Mouse (Mus musculus): ENCODE measurements around the gene Krtap5-3.
"Not testable (repeated sequence)": the region's sequence is repeated elsewhere in the genome, so short reads cannot be mapped to it uniquely, and the experiment has no call there.

Krtap5-3 gene

GRCm38 (mm10) chr7:142201064-142201463, at the start of gene Krtap5-3:
Gene Krtap5-3 (plus strand): TSS chr7:142201364.
- no peak for DNase-seq (ENCODE audit: low spot score)

- no peak for DNase-seq (ENCODE audit: low spot score)
Measured at GRCm38 (mm10) chr7:142152191-142152590, 49.0 kb upstream of the Krtap5-3 start.

GRCm38 (mm10) chr7:142155308-142155707, 45.9 kb upstream of the Krtap5-3 start:
- no peak for DNase-seq (ENCODE audit: low spot score)

GRCm38 (mm10) chr7:142157013-142157412, 44.2 kb upstream of the Krtap5-3 start, which contains the start of gene Gm29735:
Gene Gm29735 (minus strand): TSS chr7:142157113.
- not testable (repeated sequence) for DNase-seq (ENCODE audit: low spot score)

GRCm38 (mm10) chr7:142159366-142159765, 41.8 kb upstream of the Krtap5-3 start:
- no peak for DNase-seq (ENCODE audit: low spot score)

- not testable (repeated sequence) for DNase-seq (ENCODE audit: low spot score)
Measured at GRCm38 (mm10) chr7:142165639-142166038, 35.5 kb upstream of the Krtap5-3 start, which contains the start of gene Gm4553. Gene Gm4553 (minus strand): TSS chr7:142165739.

- no peak for DNase-seq (ENCODE audit: low spot score)
Measured at GRCm38 (mm10) chr7:142169836-142170235, 31.3 kb upstream of the Krtap5-3 start.

GRCm38 (mm10) chr7:142175905-142176304, 25.3 kb upstream of the Krtap5-3 start, which contains the start of gene Krtap5-2:
Gene Krtap5-2 (minus strand): TSS chr7:142176005.
- DNase-seq (ENCODE audit: low spot score) = not testable (repeated sequence)

- DNase-seq (ENCODE audit: low spot score) = no peak
Measured at GRCm38 (mm10) chr7:142178685-142179084, 22.5 kb upstream of the Krtap5-3 start.

GRCm38 (mm10) chr7:142181021-142181420, 20.1 kb upstream of the Krtap5-3 start:
- no peak for DNase-seq (ENCODE audit: low spot score)

GRCm38 (mm10) chr7:142188156-142188555, 13.0 kb upstream of the Krtap5-3 start:
- no peak for DNase-seq (ENCODE audit: low spot score)

- no peak for DNase-seq (ENCODE audit: low spot score)
Measured at GRCm38 (mm10) chr7:142190289-142190688, 10.9 kb upstream of the Krtap5-3 start, which contains the start of gene Gm10153. Gene Gm10153 (minus strand): TSS chr7:142190389.

GRCm38 (mm10) chr7:142198748-142199147, 2.4 kb upstream of the Krtap5-3 start:
- DNase-seq (ENCODE audit: low spot score) = no peak

- no peak for DNase-seq (ENCODE audit: low spot score)
Measured at GRCm38 (mm10) chr7:142205488-142205887, 4.3 kb downstream of the Krtap5-3 start.

- not testable (repeated sequence) for DNase-seq (ENCODE audit: low spot score)
Measured at GRCm38 (mm10) chr7:142206891-142207290, 5.7 kb downstream of the Krtap5-3 start.

- no peak for DNase-seq (ENCODE audit: low spot score)
Measured at GRCm38 (mm10) chr7:142211559-142211958, 10.4 kb downstream of the Krtap5-3 start, which contains the start of gene Gm7579. Gene Gm7579 (plus strand): TSS chr7:142211859.

- DNase-seq (ENCODE audit: low spot score) = not testable (repeated sequence)
Measured at GRCm38 (mm10) chr7:142212136-142212535, 11.0 kb downstream of the Krtap5-3 start.

- no peak for DNase-seq (ENCODE audit: low spot score)
Measured at GRCm38 (mm10) chr7:142224518-142224917, 23.4 kb downstream of the Krtap5-3 start.

GRCm38 (mm10) chr7:142229871-142230270, 28.7 kb downstream of the Krtap5-3 start, which contains the start of gene Krtap5-5:
Gene Krtap5-5 (minus strand): TSS chr7:142229971.
- not testable (repeated sequence) for DNase-seq (ENCODE audit: low spot score)

- DNase-seq (ENCODE audit: low spot score) = no peak
Measured at GRCm38 (mm10) chr7:142231540-142231939, 30.4 kb downstream of the Krtap5-3 start.

- DNase-seq (ENCODE audit: low spot score) = no peak
Measured at GRCm38 (mm10) chr7:142240978-142241377, 39.8 kb downstream of the Krtap5-3 start, which contains the start of gene Gm40460. Gene Gm40460 (minus strand): TSS chr7:142241078.

- peak; percentile 15 for DNase-seq (ENCODE audit: low spot score)
Measured at GRCm38 (mm10) chr7:142249824-142250223, 48.7 kb downstream of the Krtap5-3 start.
